Mouse (Mus musculus) gastrocnemius, postnatal 10 days (tissue): Measurements from ENCODE around the gene Kcnma1. TPM values are rescaled to one million over a fixed set of nuclear protein-coding genes. Genes with fewer than 3 reads are reported as not detected.

Source experiments
- DNase-seq: peaks from one replicate; pipeline ENCODE4 v3.0.0; 2021; ENCODE audit warnings: mixed read lengths
- total RNA-seq, 2 experiments: library from RNA; stranded (reverse); gene quantifications; 2 replicates each; pipeline ENCODE4 v1.2.3; 2021

Gene Kcnma1
- total RNA-seq, 2 experiments from 2014 or later = 30.1 to 33.2 TPM

DNA sequence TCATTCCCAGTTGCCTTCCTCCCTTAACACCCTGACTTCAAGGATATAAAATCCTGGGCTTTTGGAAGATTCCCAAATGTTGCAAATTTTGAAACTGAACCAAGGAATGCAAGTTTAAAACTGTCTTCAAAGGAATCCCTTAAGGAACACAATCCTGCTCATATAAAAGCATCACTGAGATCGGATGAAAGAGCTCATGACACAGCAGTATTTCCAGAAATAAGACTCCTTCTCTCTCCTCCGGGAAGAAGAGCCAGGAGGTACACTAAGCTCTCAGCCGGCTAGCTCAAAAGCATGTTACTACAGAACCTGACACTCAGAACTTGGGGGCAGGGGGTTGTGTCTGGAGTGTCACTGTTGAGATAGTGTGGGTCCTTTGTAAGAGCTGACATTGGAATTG lies 325.8 kb downstream of the Kcnma1 start:
- DNase-seq = no peak

DNA sequence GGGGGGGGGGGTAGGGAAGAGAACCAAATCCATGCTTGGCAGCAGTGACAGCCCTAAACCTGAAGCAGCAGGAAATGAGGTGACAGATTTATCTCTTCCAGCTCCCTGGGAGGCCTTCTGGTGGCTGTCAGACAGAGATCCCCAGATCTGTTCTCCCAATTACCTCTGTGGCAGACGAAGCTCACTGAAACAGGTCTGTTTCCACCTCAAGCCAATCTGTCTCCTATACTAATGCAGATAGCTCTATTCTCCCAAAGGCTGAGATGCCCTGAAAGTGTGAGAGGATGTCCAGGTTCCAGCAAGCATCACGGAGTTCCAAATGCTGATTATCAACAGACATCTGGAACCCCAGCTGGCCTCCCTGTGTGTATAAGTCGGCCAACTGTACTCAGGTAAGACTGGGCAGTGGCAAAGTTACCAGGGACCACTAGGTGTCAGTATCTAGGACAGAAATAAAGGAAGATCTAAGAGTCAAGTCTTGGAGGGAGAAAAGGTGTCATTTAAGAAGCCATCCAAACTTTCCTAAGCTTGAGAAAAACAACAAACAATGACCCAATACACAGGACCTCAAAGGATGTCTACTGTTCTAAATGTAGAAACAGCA lies 329.7 kb downstream of the Kcnma1 start:
- no peak for DNase-seq

DNA sequence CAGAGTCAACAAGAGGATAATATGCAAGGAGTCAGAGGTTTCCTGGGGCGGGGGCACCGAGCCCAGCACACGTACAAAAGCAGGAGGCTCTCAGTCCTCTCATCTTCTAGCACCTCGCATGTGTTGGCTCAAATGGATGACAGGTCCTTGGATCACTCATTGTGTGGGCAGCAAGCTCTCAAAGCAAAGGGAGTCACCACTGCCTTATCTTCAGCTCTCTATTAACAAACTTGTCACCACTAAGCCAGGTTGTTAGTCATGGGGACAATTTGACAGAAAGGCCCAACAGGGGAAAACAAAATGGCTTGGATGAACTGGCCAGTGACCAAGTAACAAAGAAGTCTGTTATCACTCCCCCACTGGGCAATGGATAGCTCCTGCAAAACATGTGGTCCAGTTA lies 331.5 kb downstream of the Kcnma1 start:
- no peak for DNase-seq

DNA sequence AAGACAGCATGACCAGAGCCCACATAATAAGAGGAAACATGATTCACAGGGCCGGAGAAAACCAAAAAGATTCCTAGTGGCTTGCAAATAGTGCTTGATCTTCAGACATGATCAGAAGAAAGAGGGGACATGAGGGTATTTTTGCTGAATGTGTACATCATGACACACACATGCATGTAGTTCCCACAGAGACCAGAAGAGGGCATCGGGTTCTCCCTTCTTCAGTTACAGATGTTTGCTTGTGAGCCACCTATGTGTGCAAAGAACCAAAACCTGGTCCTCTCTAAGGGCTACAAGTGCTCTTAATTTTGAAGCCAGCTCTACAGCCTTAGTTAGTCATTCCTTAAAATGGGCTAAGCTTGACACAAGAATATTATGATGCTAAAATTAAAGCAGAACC lies 334.9 kb downstream of the Kcnma1 start:
- DNase-seq = no peak

DNA sequence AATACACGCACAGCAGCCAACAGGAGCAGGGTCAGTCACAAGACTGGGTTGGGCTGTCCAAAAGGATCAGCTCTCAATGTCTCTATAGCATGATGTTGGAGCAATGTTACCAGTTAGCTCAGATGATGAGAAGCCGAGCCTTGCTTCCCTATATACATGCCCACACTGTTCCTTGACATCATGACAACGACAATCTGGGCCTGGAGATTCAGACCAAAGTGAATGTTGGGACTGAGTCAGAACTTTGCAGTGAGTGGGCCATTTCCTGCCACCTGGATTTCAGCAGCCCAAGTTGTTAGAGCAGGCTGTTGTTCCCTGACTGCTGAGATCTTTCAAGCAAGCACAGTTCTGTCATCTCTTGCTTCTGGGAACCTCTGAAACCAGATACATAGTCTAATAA lies 347.9 kb downstream of the Kcnma1 start:
- no peak for DNase-seq

DNA sequence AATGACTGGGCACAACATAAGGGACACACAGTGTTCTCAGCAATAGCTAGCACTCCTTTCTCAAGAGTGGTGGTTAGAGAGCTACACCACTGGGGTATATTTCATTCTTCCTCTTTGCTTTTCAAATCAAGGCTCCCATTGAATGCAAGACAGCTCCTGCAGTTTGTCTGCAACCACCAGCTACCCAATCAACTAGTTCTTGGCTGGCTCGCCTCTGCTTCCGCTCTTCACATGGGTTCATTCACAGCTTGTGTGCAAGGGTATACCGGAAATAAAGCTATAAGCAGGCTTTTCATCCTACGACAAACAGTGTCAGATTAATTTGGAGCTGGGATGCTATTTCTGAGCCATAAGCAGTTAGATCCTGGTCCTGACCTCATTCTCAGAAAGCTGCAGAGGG lies 362.6 kb downstream of the Kcnma1 start:
- DNase-seq = no peak

DNA sequence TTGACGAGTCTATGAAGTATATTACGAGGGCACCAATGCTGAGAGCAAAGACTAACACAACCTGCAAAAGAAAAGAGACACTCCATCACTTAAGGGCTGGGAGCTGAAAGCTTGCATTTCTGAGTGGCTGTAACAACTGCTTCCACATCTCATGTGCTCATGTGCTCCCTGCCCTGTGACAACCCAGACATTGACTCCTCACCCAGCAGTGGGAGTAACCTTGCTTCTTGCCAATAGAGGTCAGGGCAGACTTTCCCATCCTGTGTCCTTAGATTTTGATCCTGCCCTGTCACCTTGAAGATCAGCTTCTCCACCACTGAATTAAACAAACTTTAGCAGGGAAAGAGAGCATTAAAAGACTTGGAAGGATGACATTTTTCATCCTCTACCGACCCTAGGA lies 364.2 kb downstream of the Kcnma1 start:
- DNase-seq = no peak

DNA sequence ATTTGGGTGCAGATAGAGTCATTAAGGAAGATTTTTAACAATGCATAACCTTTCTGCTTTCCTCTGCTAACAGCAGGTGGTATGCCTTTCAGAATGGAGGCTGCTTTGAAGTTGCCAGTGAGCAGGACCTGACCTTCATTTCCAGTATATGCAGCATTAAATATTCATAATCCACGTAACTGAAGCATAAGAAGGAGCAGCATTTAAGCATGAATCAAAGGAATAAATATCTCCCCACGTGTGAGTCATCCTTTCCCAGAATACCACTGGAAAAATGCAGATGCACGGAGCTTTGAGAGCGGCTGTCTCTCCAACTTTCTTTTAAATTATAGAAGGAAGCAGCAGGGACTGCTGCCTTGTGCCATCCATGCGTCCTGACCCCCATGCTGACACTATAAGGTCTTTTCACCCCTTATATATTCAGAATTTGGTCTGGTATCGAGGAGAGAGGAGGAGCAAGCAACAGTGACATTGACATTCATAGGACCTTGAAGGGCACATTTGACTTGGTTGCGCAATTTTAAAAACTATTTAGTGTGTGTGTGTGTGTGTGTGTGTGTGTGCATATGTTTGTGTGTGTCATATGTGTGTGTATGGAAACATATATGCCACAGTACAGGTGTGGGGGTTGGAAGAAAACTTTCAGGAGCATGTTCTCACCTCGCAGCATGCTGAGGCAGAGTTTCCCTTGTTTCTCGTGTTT lies 368.8 kb downstream of the Kcnma1 start:
- no peak for DNase-seq

DNA sequence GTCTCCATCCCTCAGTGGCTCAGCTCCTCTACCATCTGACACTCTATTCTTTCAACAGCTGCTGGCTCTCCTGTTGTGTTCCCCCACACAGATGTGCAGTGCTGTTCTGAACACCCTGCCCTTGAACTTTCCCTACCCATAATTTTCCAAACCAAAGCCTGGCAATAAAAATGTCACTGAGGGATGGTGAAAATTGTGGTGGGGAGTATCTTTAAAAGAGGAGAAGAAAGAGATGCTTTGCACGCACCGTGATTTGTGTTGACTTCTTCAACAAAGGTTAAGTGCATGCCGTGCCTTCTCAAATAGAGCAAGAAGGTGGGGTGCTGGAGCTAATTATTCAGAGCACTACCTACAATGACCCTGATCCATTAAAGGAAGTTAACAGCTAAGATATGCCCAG lies 371.1 kb downstream of the Kcnma1 start:
- DNase-seq = no peak

DNA sequence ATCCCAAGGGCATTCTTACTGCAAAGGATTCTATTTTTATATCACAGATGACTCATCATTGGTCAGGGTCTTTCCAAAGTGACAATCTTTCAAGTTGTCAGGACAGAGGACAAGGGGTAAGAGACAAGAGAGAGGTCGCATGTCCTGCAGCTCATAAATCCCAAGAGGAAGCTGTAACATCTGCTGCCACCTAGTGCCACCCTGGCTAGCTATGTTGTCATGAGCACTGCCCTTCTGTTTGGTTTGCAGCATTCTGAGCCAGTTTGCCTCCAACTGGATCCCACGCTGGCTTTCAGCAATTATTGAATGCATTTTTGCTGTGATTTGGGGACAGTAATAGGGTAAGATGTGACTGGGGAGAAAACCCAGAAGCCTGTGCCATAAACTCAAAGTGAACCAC lies 373.6 kb downstream of the Kcnma1 start:
- no peak for DNase-seq

DNA sequence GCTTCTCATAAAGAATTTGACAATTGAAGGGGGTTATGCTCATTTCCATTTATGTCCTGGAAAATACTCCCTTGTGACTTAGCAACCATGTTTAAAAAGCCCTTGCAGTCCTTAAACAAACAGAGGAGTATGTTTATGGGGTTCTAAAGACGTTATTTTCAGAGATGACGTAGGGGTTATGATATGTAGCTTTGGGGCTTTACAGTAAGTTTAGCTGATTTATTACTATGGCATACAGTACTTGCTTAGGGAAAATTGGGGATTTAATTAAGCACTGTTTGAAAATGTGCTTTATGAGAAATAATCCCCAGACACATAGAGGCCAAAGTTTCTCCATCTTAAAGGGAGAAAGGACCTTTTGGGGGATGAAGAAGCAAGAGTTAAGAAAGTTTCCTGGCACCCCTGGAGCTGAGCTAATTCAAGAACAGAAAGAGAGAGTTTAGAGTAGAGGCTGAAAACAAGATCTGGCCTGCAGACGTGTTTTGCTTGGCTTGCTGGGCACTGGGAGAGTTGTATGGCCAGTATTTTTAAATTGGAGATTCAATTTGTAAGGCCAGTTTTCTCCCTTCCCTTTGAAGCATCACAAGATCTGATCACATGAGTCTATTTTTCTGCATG lies 376.1 kb downstream of the Kcnma1 start:
- no peak for DNase-seq

DNA sequence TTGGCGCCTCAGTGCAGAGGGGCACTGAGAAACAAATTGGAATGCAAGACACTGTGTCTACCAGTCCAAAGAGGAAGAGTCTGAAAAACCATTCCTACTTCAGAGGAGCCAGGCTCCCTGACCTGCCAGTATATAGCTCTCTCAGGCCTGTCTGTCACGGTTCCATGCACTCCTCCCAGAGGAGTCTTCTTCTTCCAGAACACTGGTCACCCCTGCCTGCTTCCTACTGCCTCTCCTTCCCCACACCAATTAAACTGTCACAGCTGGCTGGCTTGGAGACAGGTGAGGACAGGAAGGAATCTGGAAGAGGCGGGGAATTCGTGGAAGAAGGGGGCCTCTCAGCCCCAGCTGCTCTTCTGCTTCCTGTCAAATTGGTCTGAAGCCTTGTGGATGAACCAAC lies 378.4 kb downstream of the Kcnma1 start:
- peak; percentile 7 for DNase-seq

DNA sequence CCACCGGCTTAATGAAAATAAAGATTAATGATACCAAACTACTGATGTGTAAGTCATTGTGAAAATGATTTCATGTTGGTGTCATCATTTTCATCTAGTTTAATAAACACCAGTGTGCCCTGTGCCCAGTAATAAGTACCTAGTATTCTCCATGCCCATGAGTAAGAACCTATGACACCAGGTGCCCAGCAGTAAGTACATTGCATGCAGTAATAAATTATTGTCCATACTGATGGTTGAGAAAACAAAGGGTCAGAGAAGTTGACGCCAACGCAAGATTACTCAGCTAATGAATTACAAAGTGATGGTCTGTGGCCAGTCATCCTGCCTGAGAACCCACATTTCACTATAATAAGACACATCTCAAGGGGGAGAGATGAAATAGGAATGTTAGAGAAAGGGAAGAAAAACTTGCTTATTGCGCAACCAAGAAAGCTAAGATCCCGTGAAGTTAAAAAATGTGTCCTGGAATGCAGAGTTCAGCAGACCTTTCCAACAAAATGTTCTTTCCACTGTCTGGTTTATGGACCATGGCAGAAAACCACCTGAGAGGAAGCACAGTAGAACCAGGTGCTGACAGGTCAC lies 381.2 kb downstream of the Kcnma1 start:
- DNase-seq = no peak

DNA sequence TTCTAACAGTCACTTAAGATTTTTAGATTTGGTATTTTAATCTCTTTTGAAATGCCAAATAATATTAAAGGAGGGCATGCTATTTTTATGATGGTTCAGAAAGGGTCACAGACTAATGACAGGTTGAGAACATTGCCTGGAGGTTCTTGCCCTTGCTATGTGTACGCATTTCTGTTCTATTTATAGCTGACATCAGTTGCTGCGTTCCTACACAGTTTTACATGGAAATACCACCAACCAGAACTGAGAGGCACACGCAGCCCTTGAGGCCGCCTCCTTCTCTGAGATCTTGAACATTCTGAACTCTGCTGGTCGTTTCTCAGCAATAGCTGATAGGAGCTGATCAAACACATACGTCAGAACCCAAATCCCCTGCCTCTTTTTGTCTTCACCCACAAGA lies 387.4 kb downstream of the Kcnma1 start:
- no peak for DNase-seq

DNA sequence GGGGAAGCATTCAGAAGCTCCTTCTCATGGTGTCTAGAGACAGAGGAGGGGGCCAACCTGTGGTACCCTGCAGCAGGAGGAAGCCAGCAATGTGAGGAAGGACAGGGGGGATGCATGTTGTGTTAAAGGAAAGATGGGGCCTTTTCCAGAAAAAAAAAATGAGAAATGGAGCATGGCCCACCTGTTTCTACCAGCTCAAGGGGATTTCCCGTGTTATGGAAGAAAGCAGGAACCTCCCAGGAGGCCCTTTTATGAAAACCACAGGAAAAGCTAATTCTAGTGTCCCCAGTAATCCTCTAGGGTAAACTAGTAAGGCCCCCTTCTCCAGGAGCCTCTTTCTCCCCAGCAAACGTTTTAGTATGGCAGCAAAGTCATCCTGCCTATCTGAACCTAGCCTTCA lies 388.2 kb downstream of the Kcnma1 start:
- DNase-seq = no peak

DNA sequence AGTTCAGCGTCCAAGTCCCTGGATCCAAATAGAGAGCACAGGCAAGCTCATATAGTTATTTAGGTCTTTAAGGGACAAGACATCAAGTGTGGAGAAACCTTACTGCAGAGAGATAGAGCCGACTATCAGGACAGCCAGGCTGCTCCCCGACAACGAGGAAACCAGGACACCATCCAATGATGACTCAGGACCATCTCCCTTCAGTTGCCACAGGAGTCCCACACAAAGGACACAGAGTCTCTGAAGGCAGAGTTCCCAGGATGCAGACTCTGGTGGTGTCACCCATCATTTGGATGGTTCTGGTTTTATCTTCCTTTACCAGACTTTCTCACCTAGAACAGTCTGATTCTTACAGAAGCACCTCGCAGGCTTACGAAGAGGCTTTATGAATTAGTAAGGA lies 388.9 kb downstream of the Kcnma1 start:
- no peak for DNase-seq

DNA sequence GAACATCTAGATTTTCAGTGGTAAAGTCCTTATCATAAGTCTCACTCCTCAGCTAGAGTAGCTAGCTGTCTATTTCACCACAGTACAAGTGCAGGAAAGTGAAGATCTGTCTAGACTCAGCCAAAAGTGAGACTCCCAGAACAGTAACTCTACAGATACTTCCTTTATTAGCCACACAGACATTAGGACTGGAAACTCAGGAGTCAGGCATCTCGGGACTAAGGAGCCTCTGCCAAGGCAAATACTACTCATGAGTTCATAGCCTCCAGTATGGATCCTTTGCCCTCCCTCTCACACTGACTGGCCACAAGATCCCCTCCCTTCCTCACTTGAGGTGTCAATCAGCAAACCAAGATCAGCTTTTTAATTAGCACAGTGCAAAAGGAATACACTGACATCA lies 389.8 kb downstream of the Kcnma1 start:
- DNase-seq = no peak

DNA sequence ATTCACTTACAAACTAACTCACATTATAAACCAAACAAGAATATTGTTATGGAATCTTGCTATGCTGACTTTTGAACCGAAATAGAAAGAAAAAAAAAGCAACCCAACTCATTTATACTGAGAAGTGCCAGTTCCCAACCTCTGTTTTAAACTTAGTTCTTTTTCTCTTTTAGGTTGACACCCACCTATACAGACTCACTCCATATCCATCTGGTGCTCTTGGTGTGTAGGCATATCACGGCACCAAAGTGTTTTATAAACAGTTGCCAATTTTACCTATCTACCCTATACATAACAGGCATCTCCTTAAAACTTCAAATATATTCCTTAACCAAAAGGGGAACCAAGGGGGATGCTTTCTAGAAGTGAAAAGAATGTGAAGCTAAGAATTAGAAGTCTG lies 393.6 kb downstream of the Kcnma1 start:
- no peak for DNase-seq

DNA sequence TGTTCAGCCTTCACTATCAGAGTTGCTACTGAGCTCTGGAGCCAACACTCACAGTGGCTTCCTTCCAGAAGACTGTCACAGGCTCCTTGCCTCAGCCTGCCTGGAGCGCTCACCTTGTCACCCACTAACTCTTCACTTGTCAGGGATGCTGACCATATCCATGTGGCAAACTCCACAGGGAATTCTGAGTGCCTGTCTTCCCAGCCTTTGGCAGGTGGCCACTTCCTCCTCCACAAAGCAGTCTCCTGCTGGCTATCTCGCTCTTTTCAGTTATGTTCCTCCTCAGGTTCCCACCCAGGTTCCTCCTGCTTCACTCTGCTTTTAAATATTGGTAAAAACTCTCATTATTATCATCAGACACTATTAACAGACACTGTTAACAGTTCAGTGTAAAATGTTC lies 395.3 kb downstream of the Kcnma1 start:
- no peak for DNase-seq

DNA sequence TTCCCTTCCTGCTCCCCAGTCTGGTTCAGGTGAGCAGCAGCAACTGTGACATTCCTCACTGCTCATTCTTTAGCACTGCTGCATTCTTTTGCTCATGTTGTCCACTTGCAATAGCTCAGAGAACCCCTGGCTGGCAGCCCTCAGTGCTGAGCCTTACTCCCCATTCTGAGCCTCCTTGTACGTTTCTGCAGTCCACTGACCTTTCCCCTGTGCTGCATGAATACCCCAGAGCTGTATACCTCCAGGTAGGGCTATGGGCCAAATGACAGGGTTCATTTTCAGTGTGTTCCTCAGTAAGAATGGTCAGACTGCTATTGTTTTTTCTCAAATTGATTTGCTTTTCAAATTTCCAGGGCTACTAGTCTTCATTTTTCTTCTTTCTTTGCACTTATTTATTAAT lies 396.2 kb downstream of the Kcnma1 start:
- DNase-seq = no peak

DNA sequence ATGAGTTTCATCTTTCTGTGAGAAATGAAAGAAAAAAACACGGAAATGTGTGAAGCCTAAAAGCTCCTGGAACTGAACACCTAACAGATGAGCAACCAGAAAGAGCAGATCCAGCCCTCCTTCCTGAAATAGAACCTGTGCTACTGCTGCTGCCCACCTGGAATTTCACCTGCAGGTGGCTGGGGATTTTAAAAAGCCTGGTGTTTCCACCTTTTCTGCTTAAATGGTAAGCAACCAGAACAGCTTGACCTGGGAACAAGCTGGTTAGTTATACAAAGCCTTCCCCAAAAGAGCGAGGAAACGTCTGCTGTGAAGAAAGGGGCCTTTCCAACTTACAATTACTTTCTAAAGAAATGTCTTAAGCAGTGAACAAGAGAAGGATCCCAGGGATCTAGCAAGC lies 404.2 kb downstream of the Kcnma1 start:
- no peak for DNase-seq

DNA sequence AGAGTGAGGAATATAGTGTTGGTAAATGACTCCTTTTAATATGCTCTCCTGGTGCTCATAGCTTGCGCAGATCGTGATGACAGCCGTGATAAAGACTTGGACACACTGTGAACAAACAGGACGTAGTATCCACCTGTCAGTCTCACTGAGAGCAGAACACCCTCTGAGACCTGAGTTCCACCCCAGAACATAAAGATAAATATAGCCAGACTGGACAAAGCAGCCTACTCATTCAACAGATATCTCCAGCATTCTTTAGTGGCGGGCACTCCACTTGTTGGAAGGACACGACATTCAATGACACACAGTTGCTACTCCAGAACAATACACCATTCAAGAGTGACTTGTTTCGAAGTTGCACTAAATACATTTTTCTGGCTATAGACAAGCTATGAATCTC lies 408.6 kb downstream of the Kcnma1 start:
- DNase-seq = no peak

DNA sequence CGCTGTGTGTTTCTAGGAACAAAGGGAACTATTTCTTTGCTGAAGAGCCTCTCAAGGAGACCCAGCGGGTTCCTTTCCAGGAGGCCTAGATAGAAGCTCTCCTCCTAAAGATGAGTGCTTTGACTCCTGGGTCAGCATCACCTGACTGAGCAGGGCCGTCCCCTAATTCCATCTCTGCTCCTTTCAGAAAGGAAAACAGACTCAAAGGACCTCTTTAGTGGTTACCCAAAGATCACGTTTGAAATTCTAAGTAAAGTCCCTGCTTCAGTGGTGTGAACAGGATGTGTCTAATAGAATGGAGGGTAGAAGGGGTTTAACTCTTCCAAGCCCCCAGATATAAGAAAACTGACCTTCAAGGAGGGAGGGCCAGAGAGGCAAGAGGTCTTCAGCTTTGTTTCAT lies 411.4 kb downstream of the Kcnma1 start:
- no peak for DNase-seq

DNA sequence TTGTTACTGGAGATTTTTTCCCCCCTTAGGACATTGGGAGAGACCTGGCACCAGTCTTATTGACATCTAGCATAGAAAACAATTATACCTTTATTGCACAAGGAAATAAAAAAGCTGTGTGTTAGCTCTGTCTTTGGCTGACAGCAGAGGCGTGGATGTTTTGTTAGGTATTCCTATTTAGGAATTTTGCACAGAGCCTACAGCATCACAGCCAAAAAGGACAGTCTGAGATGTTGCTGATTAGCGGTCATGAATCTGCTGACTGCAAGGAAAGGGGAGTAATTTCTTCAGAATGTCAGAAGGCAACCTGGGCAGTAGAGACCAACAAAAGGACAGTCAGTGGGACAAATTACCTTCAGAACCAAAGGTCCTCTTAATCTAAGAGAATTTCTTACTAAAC lies 412.2 kb downstream of the Kcnma1 start:
- no peak for DNase-seq
